Comparison of ENCODE assay signal across 34 mouse cellular contexts in genomic region chr19:36940064-36940463, GRCm38 (mm10). TPM values are rescaled to one million over a fixed set of nuclear protein-coding genes. Genes with fewer than 3 reads are reported as not detected.
A peak's percentile ranks its signal among the peaks of the same experiment; 100 is the strongest.
DNase-seq lines count a peak whose midpoint lies in the region; ATAC-seq lines count a peak whose summit lies in the region.
"Had no signal": no experiment of that assay in that cellular context is flagged by ENCODE, and none has a peak within 500 bp of the region (broad histone marks: within the 10 kb centered on the region; RNA-seq: fewer than 3 reads in every experiment).

No protein-coding gene starts in this region.

- no peaks in the 10 kb centered on the region for H3K9me3 ChIP-seq in midbrain, embryonic 15.5 days
- H3K9me3 ChIP-seq: embryonic facial prominence, embryonic 15.5 days; forebrain, embryonic 13.5 days; G1E; hindbrain, embryonic 12.5 days; intestine, embryonic 15.5 days; midbrain, embryonic 13.5 days; stomach, embryonic 15.5 days had no signal

- peak; percentile 6 to 16 for DNase-seq in adrenal gland, postnatal 36 days
- DNase-seq in adrenal gland, postnatal 4 days (ENCODE audit: low spot score in 2 of 2), result no peak
- DNase-seq in MEL-GATA-1-ER (ENCODE audit: extremely low read depth, low read depth), result peak; percentile 49
- no peak for DNase-seq in right cerebral cortex, adult 2 months (ENCODE audit: low spot score in 2 of 2)
- no peak for DNase-seq in lung, postnatal 10 days
- DNase-seq: adrenal gland, postnatal 25 days; cerebellum, adult 11 months; cerebellum, adult 9-10 months; cerebellum, postnatal 36 days; embryo, embryonic 11 days; gastrocnemius, postnatal 25 days; heart, adult 18-20 months; heart, postnatal 36 days; kidney, adult 9 months; kidney, postnatal 10 days; layer of hippocampus, adult 9-11 months; lung, embryonic 14.5 days; lung, postnatal 36 days; retina, postnatal 1 day; right cerebral cortex, postnatal 25 days; thymus, postnatal 36 days had no signal

- no peak overlapping the region for H3K9ac ChIP-seq in midbrain, embryonic 15.5 days
- H3K9ac ChIP-seq: embryonic facial prominence, embryonic 15.5 days; forebrain, embryonic 13.5 days; hindbrain, embryonic 12.5 days; intestine, embryonic 15.5 days; lung, embryonic 14.5 days; midbrain, embryonic 13.5 days; stomach, embryonic 15.5 days had no signal

- H3K4me2 ChIP-seq in midbrain, embryonic 15.5 days, result no peak overlapping the region
- H3K4me2 ChIP-seq: embryonic facial prominence, embryonic 15.5 days; forebrain, embryonic 13.5 days; heart, embryonic 11.5 days; hindbrain, embryonic 12.5 days; intestine, embryonic 15.5 days; lung, embryonic 14.5 days; midbrain, embryonic 13.5 days; stomach, embryonic 15.5 days had no signal

- no peaks in the 10 kb centered on the region for H3K27me3 ChIP-seq in midbrain, embryonic 15.5 days (replicated peaks)
- H3K27me3 ChIP-seq: embryonic facial prominence, embryonic 15.5 days; forebrain, embryonic 13.5 days; hindbrain, embryonic 12.5 days; intestine, embryonic 15.5 days; megakaryocyte, embryonic 14.5 days; midbrain, embryonic 13.5 days; stomach, embryonic 15.5 days had no signal

- H3K36me3 ChIP-seq in midbrain, embryonic 15.5 days (replicated peaks), result no peaks in the 10 kb centered on the region
- H3K36me3 ChIP-seq: embryonic facial prominence, embryonic 15.5 days; hindbrain, embryonic 12.5 days; intestine, embryonic 15.5 days; midbrain, embryonic 13.5 days; stomach, embryonic 15.5 days had no signal

- 100% methylated on average over 1 of the region's 1 CpGs for WGBS in midbrain, embryonic 15.5 days

- ATAC-seq in erythroblast, adult 5-6 weeks (replicated peaks; ENCODE audit: low FRiP score, poor library complexity, severe bottlenecking), result peak; percentile 67
- ATAC-seq in megakaryocyte progenitor cell, adult 5-6 weeks (replicated peaks; ENCODE audit: poor library complexity), result peak; percentile 88
- ATAC-seq in midbrain, embryonic 15.5 days (replicated peaks), result no peak
- ATAC-seq: forebrain, embryonic 13.5 days; hindbrain, postnatal 0 days; intestine, embryonic 15.5 days; midbrain, embryonic 13.5 days had no signal

- H3K4me3 ChIP-seq in midbrain, embryonic 15.5 days, result no peak overlapping the region
- H3K4me3 ChIP-seq: embryonic facial prominence, embryonic 15.5 days; forebrain, embryonic 13.5 days; hindbrain, embryonic 12.5 days; intestine, embryonic 15.5 days; megakaryocyte, embryonic 14.5 days; midbrain, embryonic 13.5 days; stomach, embryonic 15.5 days had no signal

- H3K4me1 ChIP-seq in midbrain, embryonic 15.5 days, result no peaks in the 10 kb centered on the region
- H3K4me1 ChIP-seq: embryonic facial prominence, embryonic 15.5 days; forebrain, embryonic 13.5 days; hindbrain, embryonic 12.5 days; intestine, embryonic 15.5 days; midbrain, embryonic 13.5 days; stomach, embryonic 15.5 days had no signal

- H3K27ac ChIP-seq in midbrain, embryonic 15.5 days, result no peak overlapping the region
- H3K27ac ChIP-seq: embryonic facial prominence, embryonic 15.5 days; forebrain, embryonic 13.5 days; hindbrain, embryonic 12.5 days; hindbrain, postnatal 0 days; intestine, embryonic 15.5 days; midbrain, embryonic 13.5 days; stomach, embryonic 15.5 days had no signal

RNA-seq across cellular contexts. Expression of gene Btaf1, which starts 14.2 kb away (rescaled TPM):
- 10 to 100 TPM; 24.5 to 30.1 TPM for total RNA-seq in adrenal gland, postnatal 36 days (2021)
- 10 to 100 TPM; 18.4 to 20.1 TPM for total RNA-seq in adrenal gland, postnatal 4 days (2021)
- 43.6 and 57.3 TPM in 2 replicates for total RNA-seq in erythroblast, adult 5-6 weeks (2015; ENCODE audit: low replicate concordance)
- 117 and 148 TPM in 2 replicates for total RNA-seq in erythroblast, adult 5-6 weeks (2017; ENCODE audit: low replicate concordance)
- total RNA-seq in megakaryocyte progenitor cell, adult 5-6 weeks (2015), result 39.9 and 45.4 TPM in 2 replicates
- 51.6 and 71.5 TPM in 2 replicates for total RNA-seq in megakaryocyte progenitor cell, adult 5-6 weeks (2017)
- polyA plus RNA-seq in midbrain, embryonic 15.5 days (2015; fragmentation: Nextera tagmentation; extraction: Ambion mirVana), result 9.3 and 10.2 TPM in 2 replicates

RNA-seq across cellular contexts. Expression of gene Fgfbp3, which starts 20.6 kb away (rescaled TPM):
- total RNA-seq in adrenal gland, postnatal 36 days (2021), result 1 to 10 TPM; 2.8 to 3.7 TPM
- 1 to 10 TPM; 5.5 to 7.2 TPM for total RNA-seq in adrenal gland, postnatal 4 days (2021)
- total RNA-seq in erythroblast, adult 5-6 weeks (2015; ENCODE audit: low replicate concordance), result 3.5 and 4.2 TPM in 2 replicates
- 1.1 and 2.8 TPM in 2 replicates for total RNA-seq in erythroblast, adult 5-6 weeks (2017; ENCODE audit: low replicate concordance)
- total RNA-seq in megakaryocyte progenitor cell, adult 5-6 weeks (2015), result 2.0 and 3.6 TPM in 2 replicates
- total RNA-seq in megakaryocyte progenitor cell, adult 5-6 weeks (2017), result 0.58 and 2.0 TPM in 2 replicates
- polyA plus RNA-seq in midbrain, embryonic 15.5 days (2015; fragmentation: Nextera tagmentation; extraction: Ambion mirVana), result 55.3 and 58.4 TPM in 2 replicates

Comparison
In these comparisons a context has a peak if more than half of its experiments do, and no peak if none do; other contexts are left out.
1. DNase-seq: peak in adrenal gland, postnatal 36 days (2 of 2) and MEL-GATA-1-ER (single experiment); none in adrenal gland, postnatal 4 days (0 of 2), right cerebral cortex, adult 2 months (0 of 2) and lung, postnatal 10 days (single experiment).